Mouse (Mus musculus) testis, adult 2 months (tissue): ENCODE data around the gene Adamtsl4.
"Not testable (repeated sequence)": the region's sequence is repeated elsewhere in the genome, so short reads cannot be mapped to it uniquely, and the experiment has no call there.

Experiments
- CTCF ChIP-seq: fragments of 200-500 bp; IDR thresholded peaks from 2 replicates; pipeline ENCODE4 v1.5.1; 2012; ENCODE audit warnings: low read depth, mild to moderate bottlenecking, inconsistent platforms, low read length, moderate library complexity; ENCODE audit not compliant: control insufficient read depth, insufficient read depth, insufficient replicate concordance
- POLR2A ChIP-seq: fragments of 200-500 bp; IDR thresholded peaks from 2 replicates; pipeline ENCODE4 v1.6.1; 2012; ENCODE audit warnings: low read depth, mild to moderate bottlenecking, inconsistent platforms, low read length, moderate library complexity; ENCODE audit not compliant: control insufficient read depth

GRCm38 (mm10) chr3:95654371-95654770 is 33.3 kb downstream of the Adamtsl4 start:
- TF ChIP-seq POLR2A, CTCF: not testable (repeated sequence)
